Mouse (Mus musculus) cortical plate, adult 2 months (tissue): Measurements from ENCODE around the gene Homer2.

Experiments used
- CTCF ChIP-seq: fragments of 200-500 bp; IDR thresholded peaks from 2 replicates; pipeline ENCODE4 v1.5.1; 2011; ENCODE audit warnings: mild to moderate bottlenecking, control low read depth, low read length; ENCODE audit not compliant: insufficient read depth; ENCODE audit errors: extremely low read depth
- POLR2A ChIP-seq: fragments of 200-500 bp; IDR thresholded peaks from 2 replicates; pipeline ENCODE4 v1.6.1; 2011; ENCODE audit warnings: mild to moderate bottlenecking, low read length, control low read depth; ENCODE audit not compliant: insufficient read depth; ENCODE audit errors: extremely low read depth

DNA sequence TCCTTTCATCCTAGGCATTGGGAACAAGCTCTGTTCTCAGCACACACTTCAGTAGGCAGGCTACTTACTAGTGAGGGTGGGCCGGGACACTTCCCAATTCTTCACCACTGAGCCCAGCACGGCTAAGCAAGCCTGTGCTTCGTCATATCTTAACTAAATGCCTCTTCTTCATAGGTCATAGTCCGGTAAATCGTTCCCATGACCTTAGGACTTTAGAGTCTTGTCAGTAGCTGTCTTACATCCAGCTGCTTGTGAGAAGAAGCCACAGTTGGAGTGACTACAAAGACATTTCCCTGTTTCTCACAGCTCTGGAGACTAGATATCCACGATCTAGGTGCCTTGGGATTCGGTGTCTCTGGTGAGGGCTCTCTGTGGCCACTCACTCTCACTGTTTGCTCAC, 122.0 kb downstream of the Homer2 start:
- TF ChIP-seq POLR2A (no peak), CTCF (no peak)
